21 mouse cellular contexts compared by ENCODE assay signal in genomic region chr5:100794084-100794483, GRCm38 (mm10).
"Had no signal": no experiment of that assay in that cellular context is flagged by ENCODE, and none has a peak within 500 bp of the region (broad histone marks: within the 10 kb centered on the region; RNA-seq: fewer than 3 reads in every experiment).

No protein-coding gene starts in this region.

- ATAC-seq: liver, embryonic 12.5 days; midbrain, embryonic 15.5 days had no signal

- H3K27me3 ChIP-seq: limb, embryonic 13.5 days; liver, embryonic 12.5 days; liver, embryonic 15.5 days; lung, embryonic 15.5 days; megakaryocyte, embryonic 14.5 days; midbrain, embryonic 15.5 days; neural tube, embryonic 13.5 days had no signal

- H3K4me2 ChIP-seq: limb, embryonic 13.5 days; liver, embryonic 12.5 days; liver, embryonic 15.5 days; lung, embryonic 15.5 days; midbrain, embryonic 11.5 days; midbrain, embryonic 15.5 days; neural tube, embryonic 13.5 days had no signal

- H3K9ac ChIP-seq: limb, embryonic 13.5 days; liver, embryonic 12.5 days; liver, embryonic 15.5 days; lung, embryonic 15.5 days; midbrain, embryonic 15.5 days; neural tube, embryonic 13.5 days had no signal

- H3K27ac ChIP-seq: limb, embryonic 10.5 days; limb, embryonic 13.5 days; liver, embryonic 12.5 days; liver, embryonic 15.5 days; lung, embryonic 15.5 days; midbrain, embryonic 15.5 days; neural tube, embryonic 13.5 days had no signal

- H3K4me3 ChIP-seq: limb, embryonic 10.5 days; limb, embryonic 13.5 days; liver, embryonic 12.5 days; liver, embryonic 15.5 days; lung, embryonic 15.5 days; megakaryocyte, embryonic 14.5 days; midbrain, embryonic 15.5 days; myocyte; neural tube, embryonic 13.5 days had no signal

- H3K9me3 ChIP-seq: limb, embryonic 10.5 days; limb, embryonic 13.5 days; liver, embryonic 12.5 days; liver, embryonic 15.5 days; lung, embryonic 15.5 days; megakaryocyte, embryonic 14.5 days; midbrain, embryonic 15.5 days; neural tube, embryonic 13.5 days had no signal

- DNase-seq: kidney, adult 18-20 months; kidney, adult 9 months; kidney, postnatal 14 days; kidney, postnatal 4 days; layer of hippocampus, postnatal 36 days; liver; lung, adult 18-20 months; lung, postnatal 10 days; lung, postnatal 36 days; retina, postnatal 1 day; thymus, postnatal 25 days had no signal
